Mouse (Mus musculus): ENCODE results near the gene Scn5a. TPM values are rescaled to one million over a fixed set of nuclear protein-coding genes. Genes with fewer than 3 reads are reported as not detected.

Gene Scn5a
- total RNA-seq, 2 experiments from 2014 or later: not detected

GRCm38 (mm10) chr9:119567800-119568199, 11.0 kb downstream of the Scn5a start:
- ATAC-seq (replicated peaks; ENCODE audit: poor library complexity, severe bottlenecking): no peak

- no peak for ATAC-seq (replicated peaks; ENCODE audit: poor library complexity, severe bottlenecking)
Observed at GRCm38 (mm10) chr9:119566214-119566613, 12.6 kb downstream of the Scn5a start.

GRCm38 (mm10) chr9:119564803-119565202, 14.0 kb downstream of the Scn5a start:
- ATAC-seq (replicated peaks; ENCODE audit: poor library complexity, severe bottlenecking): no peak

GRCm38 (mm10) chr9:119563617-119564016, 15.2 kb downstream of the Scn5a start:
- peak; percentile 32 for ATAC-seq (replicated peaks; ENCODE audit: poor library complexity, severe bottlenecking)

GRCm38 (mm10) chr9:119562256-119562655, 16.6 kb downstream of the Scn5a start:
- no peak for ATAC-seq (replicated peaks; ENCODE audit: poor library complexity, severe bottlenecking)

GRCm38 (mm10) chr9:119561746-119562145, 17.1 kb downstream of the Scn5a start:
- no peak for ATAC-seq (replicated peaks; ENCODE audit: poor library complexity, severe bottlenecking)

- ATAC-seq (replicated peaks; ENCODE audit: poor library complexity, severe bottlenecking): no peak
Observed at GRCm38 (mm10) chr9:119559537-119560276, 19.1 kb downstream of the Scn5a start.

- ATAC-seq (replicated peaks; ENCODE audit: poor library complexity, severe bottlenecking): peak; percentile 37; the same call in 1 of the 2 replicates
Observed at GRCm38 (mm10) chr9:119558119-119558854, 20.5 kb downstream of the Scn5a start.

- ATAC-seq (replicated peaks; ENCODE audit: poor library complexity, severe bottlenecking): no peak
Observed at GRCm38 (mm10) chr9:119556043-119556442, 22.8 kb downstream of the Scn5a start.

GRCm38 (mm10) chr9:119547528-119547927, 31.3 kb downstream of the Scn5a start:
- ATAC-seq (replicated peaks; ENCODE audit: poor library complexity, severe bottlenecking): no peak

- no peak for ATAC-seq (replicated peaks; ENCODE audit: poor library complexity, severe bottlenecking)
Observed at GRCm38 (mm10) chr9:119547128-119547527, 31.7 kb downstream of the Scn5a start.

GRCm38 (mm10) chr9:119540726-119541125, 38.1 kb downstream of the Scn5a start:
- no peak for ATAC-seq (replicated peaks; ENCODE audit: poor library complexity, severe bottlenecking)

- no peak for ATAC-seq (replicated peaks; ENCODE audit: poor library complexity, severe bottlenecking)
Observed at GRCm38 (mm10) chr9:119537823-119538222, 41.0 kb downstream of the Scn5a start.

GRCm38 (mm10) chr9:119531684-119532417, 47.0 kb downstream of the Scn5a start:
- no peak for ATAC-seq (replicated peaks; ENCODE audit: poor library complexity, severe bottlenecking)

- ATAC-seq (replicated peaks; ENCODE audit: poor library complexity, severe bottlenecking): no peak
Observed at GRCm38 (mm10) chr9:119524511-119524910, 54.3 kb downstream of the Scn5a start.

GRCm38 (mm10) chr9:119523301-119523700, 55.5 kb downstream of the Scn5a start:
- ATAC-seq (replicated peaks; ENCODE audit: poor library complexity, severe bottlenecking): no peak

- ATAC-seq (replicated peaks; ENCODE audit: poor library complexity, severe bottlenecking): no peak
Observed at GRCm38 (mm10) chr9:119519116-119519515, 59.7 kb downstream of the Scn5a start.

GRCm38 (mm10) chr9:119518177-119518576, 60.6 kb downstream of the Scn5a start:
- ATAC-seq (replicated peaks; ENCODE audit: poor library complexity, severe bottlenecking): no peak

- ATAC-seq (replicated peaks; ENCODE audit: poor library complexity, severe bottlenecking): no peak
Observed at GRCm38 (mm10) chr9:119517467-119517866, 61.3 kb downstream of the Scn5a start.

GRCm38 (mm10) chr9:119516815-119517214, 62.0 kb downstream of the Scn5a start:
- no peak for ATAC-seq (replicated peaks; ENCODE audit: poor library complexity, severe bottlenecking)

GRCm38 (mm10) chr9:119515454-119515853, 63.4 kb downstream of the Scn5a start:
- ATAC-seq (replicated peaks; ENCODE audit: poor library complexity, severe bottlenecking): no peak

All from granulocyte monocyte progenitor cell, adult 5-6 weeks (primary cell).